ENCODE assay signal across 21 mouse cellular contexts in genomic region chr6:124426604-124427003, GRCm38 (mm10). TPM values are rescaled to one million over a fixed set of nuclear protein-coding genes. Genes with fewer than 3 reads are reported as not detected.
A peak's percentile ranks its signal among the peaks of the same experiment; 100 is the strongest.
DNase-seq lines count a peak whose midpoint lies in the region; ATAC-seq and TF ChIP-seq lines count a peak whose summit lies in the region.
"Had no signal": no experiment of that assay in that cellular context is flagged by ENCODE, and none has a peak within 500 bp of the region (broad histone marks: within the 10 kb centered on the region; RNA-seq: fewer than 3 reads in every experiment).

No protein-coding gene starts in this region.

- TF ChIP-seq CTCF in heart, postnatal 0 days (IDR thresholded peaks at IDR 0.05; ENCODE audit: low read depth), result no peak
- no peak for TF ChIP-seq CTCF in cortical plate, adult 2 months (IDR thresholded peaks at IDR 0.05; ENCODE audit: extremely low read depth, insufficient read depth, low read length)

- no peak overlapping the region for H3K27ac ChIP-seq in heart, embryonic 11.5 days (ENCODE audit: low read depth, low read length)
- H3K27ac ChIP-seq in heart, postnatal 0 days (ENCODE audit: low read depth), result no peak overlapping the region
- H3K27ac ChIP-seq in cortical plate, adult 2 months (ENCODE audit: insufficient read depth, low read length), result peak overlapping the region; percentile 41; the same call in 1 of the 2 replicates
- H3K27ac ChIP-seq: embryonic facial prominence, embryonic 12.5 days; hindbrain, postnatal 0 days; midbrain, embryonic 12.5 days; stomach, postnatal 0 days had no signal

- H3K4me1 ChIP-seq in heart, embryonic 11.5 days (ENCODE audit: control insufficient read depth, insufficient read depth, low read length), result peaks cover 9% of the 10 kb centered on the region; the same call in 1 of the 2 replicates
- peaks cover 16% of the 10 kb centered on the region for H3K4me1 ChIP-seq in heart, postnatal 0 days (ENCODE audit: control insufficient read depth, insufficient read depth)
- peaks cover 8% of the 10 kb centered on the region for H3K4me1 ChIP-seq in cortical plate, adult 2 months (ENCODE audit: control insufficient read depth, insufficient read depth, low read length)

- peak; percentile 55 to 87 for DNase-seq in adrenal gland, adult (ENCODE audit: inconsistent age in 2 of 2, low spot score in 1 of 2)
- no peak for DNase-seq in adrenal gland, postnatal 4 days (ENCODE audit: low spot score in 2 of 2)
- DNase-seq in heart, adult 18-20 months, result no peak
- peak; percentile 35 for DNase-seq in heart, postnatal 0 days (ENCODE audit: low spot score)
- DNase-seq in heart, adult 11 months, result no peak
- DNase-seq in gastrocnemius, postnatal 25 days, result no peak
- DNase-seq: cerebellum, adult 18-20 months; cerebellum, postnatal 14 days; gastrocnemius, adult 2 months; kidney, adult 9 months; kidney, postnatal 14 days; right cerebral cortex, postnatal 14 days had no signal

- H3K27me3 ChIP-seq in heart, embryonic 11.5 days (ENCODE audit: control insufficient read depth, insufficient read depth, low read length), result peaks cover 40% of the 10 kb centered on the region
- H3K27me3 ChIP-seq in heart, postnatal 0 days (ENCODE audit: control insufficient read depth, insufficient read depth, low read length), result peaks cover 24% of the 10 kb centered on the region
- H3K27me3 ChIP-seq: embryonic facial prominence, embryonic 12.5 days; midbrain, embryonic 12.5 days had no signal

- WGBS in heart, embryonic 11.5 days (ENCODE audit: insufficient replicate concordance), result 26% methylated on average over 3 of the region's 3 CpGs
- WGBS in heart, postnatal 0 days, result 12% methylated on average over 3 of the region's 3 CpGs

- no peak for TF ChIP-seq POLR2A in cortical plate, adult 2 months (IDR thresholded peaks at IDR 0.05; ENCODE audit: extremely low read depth, insufficient read depth, low read length)

- peak overlapping the region; percentile 16 for H3K4me2 ChIP-seq in heart, embryonic 11.5 days
- H3K4me2 ChIP-seq in heart, postnatal 0 days (ENCODE audit: low read depth, low read length), result no peak overlapping the region
- H3K4me2 ChIP-seq: embryonic facial prominence, embryonic 12.5 days; midbrain, embryonic 12.5 days had no signal

- H3K4me3 ChIP-seq in heart, embryonic 11.5 days (ENCODE audit: low read depth, low read length), result no peak overlapping the region
- H3K4me3 ChIP-seq in heart, postnatal 0 days (ENCODE audit: low read depth, low read length), result no peak overlapping the region
- no peak overlapping the region for H3K4me3 ChIP-seq in cortical plate, adult 2 months (ENCODE audit: insufficient read depth, low read length)
- H3K4me3 ChIP-seq: embryonic facial prominence, embryonic 12.5 days; gastrocnemius, adult 2 months; midbrain, embryonic 12.5 days had no signal

- H3K36me3 ChIP-seq in heart, embryonic 11.5 days (ENCODE audit: control insufficient read depth, insufficient read depth, low read length), result no peaks in the 10 kb centered on the region
- H3K36me3 ChIP-seq in heart, postnatal 0 days (replicated peaks; ENCODE audit: control insufficient read depth, insufficient read depth, low read length), result no peaks in the 10 kb centered on the region
- H3K36me3 ChIP-seq: embryonic facial prominence, embryonic 12.5 days; midbrain, embryonic 12.5 days had no signal

- peak; percentile 67; the same call in 1 of the 2 replicates for ATAC-seq in heart, embryonic 11.5 days (replicated peaks; ENCODE audit: insufficient number of reproducible peaks, low FRiP score, low TSS enrichment)
- ATAC-seq in heart, postnatal 0 days (ENCODE audit: insufficient read depth, low read depth), result peak; percentile 66
- ATAC-seq: hindbrain, postnatal 0 days; intestine, embryonic 16.5 days; lung, postnatal 0 days had no signal

- TF ChIP-seq EP300 in heart, postnatal 0 days (IDR thresholded peaks at IDR 0.05; ENCODE audit: low read depth), result no peak

- H3K9me3 ChIP-seq in heart, embryonic 11.5 days (replicated peaks; ENCODE audit: control insufficient read depth, low read length), result no peaks in the 10 kb centered on the region; the same call in 1 of the 2 replicates
- no peaks in the 10 kb centered on the region for H3K9me3 ChIP-seq in heart, postnatal 0 days (replicated peaks; ENCODE audit: control insufficient read depth, low read length)
- H3K9me3 ChIP-seq: embryonic facial prominence, embryonic 12.5 days; midbrain, embryonic 12.5 days had no signal

- H3K9ac ChIP-seq in heart, embryonic 11.5 days (ENCODE audit: low read depth, low read length), result no peak overlapping the region
- H3K9ac ChIP-seq in heart, postnatal 0 days (replicated peaks; ENCODE audit: low read depth, low read length), result no peak overlapping the region
- H3K9ac ChIP-seq: embryonic facial prominence, embryonic 12.5 days; midbrain, embryonic 12.5 days had no signal

RNA-seq across cellular contexts. Expression of gene Pex5, which starts 11.7 kb away (rescaled TPM):
- 10 to 100 TPM; 82.1 to 88.3 TPM for total RNA-seq in adrenal gland, postnatal 4 days (2021)
- 17.8 and 22.1 TPM in 2 replicates for polyA plus RNA-seq in heart, embryonic 11.5 days (2014; fragmentation: Nextera tagmentation; extraction: Ambion mirVana)
- total RNA-seq in heart, adult 18-20 months (2021), result 10 to 100 TPM; 24.0 to 26.5 TPM
- total RNA-seq in heart, postnatal 0 days (2014; rRNA removed; ENCODE audit: low replicate concordance), result 42.9 and 47.7 TPM in 2 replicates
- 20.8 and 21.4 TPM in 2 replicates for polyA plus RNA-seq in heart, postnatal 0 days (2015; fragmentation: Nextera tagmentation; extraction: Ambion mirVana)
- polyA plus RNA-seq in cortical plate, adult 2 months (2012; rRNA removed), result 53.7 and 60.7 TPM in 2 replicates
- 10 to 100 TPM; 24.6 to 29.0 TPM for total RNA-seq in gastrocnemius, postnatal 25 days (2021)

RNA-seq across cellular contexts. Expression of gene Clstn3, which starts 38.0 kb away (rescaled TPM):
- total RNA-seq in adrenal gland, postnatal 4 days (2021), result 10 to 100 TPM; 33.9 to 35.3 TPM
- polyA plus RNA-seq in heart, embryonic 11.5 days (2014; fragmentation: Nextera tagmentation; extraction: Ambion mirVana), result 1.6 and 1.8 TPM in 2 replicates
- total RNA-seq in heart, adult 18-20 months (2021), result 1 to 10 TPM in 1 of 2 experiments, under 1 TPM in 1; 0.30 to 8.2 TPM
- total RNA-seq in heart, postnatal 0 days (2014; rRNA removed; ENCODE audit: low replicate concordance), result 0.23 and 0.84 TPM in 2 replicates
- 0.16 and 0.18 TPM in 2 replicates for polyA plus RNA-seq in heart, postnatal 0 days (2015; fragmentation: Nextera tagmentation; extraction: Ambion mirVana)
- 280 TPM in 2 replicates for polyA plus RNA-seq in cortical plate, adult 2 months (2012; rRNA removed)
- total RNA-seq in gastrocnemius, postnatal 25 days (2021), result under 1 TPM; 0.59 to 0.61 TPM
- total RNA-seq: neutrophil, adult 5-6 weeks had no signal

Comparison
In these comparisons a context has a peak if more than half of its experiments do, and no peak if none do; other contexts are left out.
1. DNase-seq: peak in adrenal gland, adult (2 of 2) and heart, postnatal 0 days (single experiment); none in adrenal gland, postnatal 4 days (0 of 2), heart, adult 18-20 months (0 of 2), heart, adult 11 months (single experiment) and gastrocnemius, postnatal 25 days (single experiment).